Comparison of ENCODE assay signal across 8 mouse cellular contexts in the genomic region with DNA sequence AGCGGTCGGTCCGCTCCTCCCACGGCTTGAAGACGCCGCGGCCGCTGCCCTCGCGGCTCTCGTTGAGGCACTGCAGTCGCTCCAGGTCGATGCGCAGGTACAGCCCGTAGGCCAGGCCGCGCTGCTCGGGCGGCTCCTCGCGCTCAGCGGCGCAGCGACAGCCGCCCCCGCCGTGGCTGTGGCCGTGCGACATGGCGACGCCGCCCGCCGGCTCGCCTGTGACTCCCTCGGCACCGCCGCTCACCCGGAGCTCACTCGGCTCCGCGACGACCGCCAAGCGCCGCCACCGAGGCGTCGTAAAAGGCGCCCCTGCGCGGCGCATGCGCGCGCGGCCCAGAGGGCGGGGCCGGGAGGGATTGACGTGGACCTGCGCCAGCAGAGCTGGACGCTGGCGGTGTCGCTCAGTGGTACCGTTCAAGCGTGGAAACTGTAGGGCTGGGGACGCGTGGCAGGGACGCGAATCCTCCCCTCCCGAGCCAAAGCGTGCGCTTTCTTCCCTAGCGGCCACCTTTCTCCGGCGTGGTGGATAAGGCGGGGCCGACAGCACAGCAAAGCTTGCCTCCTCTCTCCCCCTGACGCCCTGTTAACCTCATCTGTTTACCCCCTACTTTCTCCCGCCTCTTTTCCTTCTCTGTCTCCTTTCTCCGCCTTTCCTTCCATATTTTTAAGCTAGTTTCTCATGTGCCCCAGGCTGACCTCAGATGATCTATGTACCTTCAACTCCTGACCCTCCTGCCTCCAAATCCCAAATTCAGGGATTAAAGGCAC. TPM values are rescaled to one million over a fixed set of nuclear protein-coding genes. Genes with fewer than 3 reads are reported as not detected.
A peak's percentile ranks its signal among the peaks of the same experiment; 100 is the strongest.
DNase-seq lines count a peak whose midpoint lies in the region; ATAC-seq and TF ChIP-seq lines count a peak whose summit lies in the region.

Gene Pithd1, minus strand, starts transcription at position 322 of the 768 bp plus-strand sequence.

- peak; percentile 77 to 83 for ATAC-seq in hematopoietic stem cell, adult 5-6 weeks (replicated peaks in 1 of 2; ENCODE audit: insufficient read depth in 1 of 2, low FRiP score in 2 of 2, low TSS enrichment in 1 of 2, low read depth in 1 of 2, poor library complexity in 2 of 2, severe bottlenecking in 2 of 2)
- peak; percentile 95 for ATAC-seq in lung, embryonic 16.5 days (ENCODE audit: low read depth)

- peak within 1 kb of the TSS; percentile 89 for H3K4me2 ChIP-seq in lung, embryonic 16.5 days (ENCODE audit: low read depth, low read length)

- peaks cover 15 to 37% of the 10 kb centered on the region in 2 experiments for H3K36me3 ChIP-seq in MEL (ENCODE audit: control insufficient read depth in 1 of 2, insufficient read depth in 2 of 2, low read length in 2 of 2)
- H3K36me3 ChIP-seq in lung, embryonic 16.5 days (ENCODE audit: control insufficient read depth, insufficient read depth, low read length), result peaks cover 7% of the 10 kb centered on the region

- TF ChIP-seq POLR2A in MEL (IDR thresholded peaks at IDR 0.05; ENCODE audit: control insufficient read depth in 1 of 2, insufficient read depth in 1 of 2, low read depth in 1 of 2, low read length in 2 of 2, poor library complexity in 1 of 2), result peak; percentile 96 to 98
- peak; percentile 98 for TF ChIP-seq POLR2A in cerebellum, adult 2 months (IDR thresholded peaks at IDR 0.05; ENCODE audit: borderline replicate concordance, insufficient read depth, low read length)

- peak within 1 kb of the TSS; percentile 96 for H3K9ac ChIP-seq in MEL (ENCODE audit: control insufficient read depth, low read depth, low read length, poor library complexity, severe bottlenecking)
- peak within 1 kb of the TSS; percentile 97 for H3K9ac ChIP-seq in lung, embryonic 16.5 days (ENCODE audit: low read length)

- H3K79me2 ChIP-seq in MEL (ENCODE audit: control insufficient read depth, insufficient read depth, low read length, poor library complexity), result peaks cover 23% of the 10 kb centered on the region

- no peak; a peak in 1 of 4 replicates for TF ChIP-seq EP300 in MEL (IDR thresholded peaks at IDR 0.05; ENCODE audit: low read depth in 1 of 2, low read length in 2 of 2)

- no peak for TF ChIP-seq RAD21 in MEL (IDR thresholded peaks at IDR 0.05; ENCODE audit: low read depth, low read length)

- DNase-seq in MEL (ENCODE audit: low read depth, low spot score), result peak; percentile 95
- DNase-seq in cerebellum, adult 2 months, result peak; percentile 93 to 95
- peak; percentile 96 for DNase-seq in forelimb bud, embryonic 11.5 days (ENCODE audit: low read depth, low spot score)
- peak; percentile 79 for DNase-seq in layer of hippocampus, adult 9-10 months (ENCODE audit: low spot score)
- DNase-seq in ovary, postnatal 10 days (ENCODE audit: low spot score), result peak; percentile 92
- DNase-seq in thymus, postnatal 10 days (ENCODE audit: low spot score in 2 of 2), result peak; percentile 86 to 91

- peak within 1 kb of the TSS; percentile 60 for H3K27ac ChIP-seq in MEL (ENCODE audit: control insufficient read depth, low read depth, low read length)
- H3K27ac ChIP-seq in cerebellum, adult 2 months (ENCODE audit: insufficient read depth, low read length), result peak within 1 kb of the TSS; percentile 74
- H3K27ac ChIP-seq in lung, embryonic 16.5 days (ENCODE audit: low read length), result peak within 1 kb of the TSS; percentile 82

- no peaks in the 10 kb centered on the region for H3K27me3 ChIP-seq in MEL (ENCODE audit: control insufficient read depth in 1 of 2, insufficient read depth in 2 of 2, low read length in 2 of 2)
- H3K27me3 ChIP-seq in cerebellum, adult 2 months (ENCODE audit: control insufficient read depth, insufficient read depth, low read length), result no peaks in the 10 kb centered on the region
- no peaks in the 10 kb centered on the region for H3K27me3 ChIP-seq in lung, embryonic 16.5 days (ENCODE audit: control insufficient read depth, insufficient read depth, low read depth, low read length)

- WGBS in cerebellum, adult 2 months, result under 1% methylated on average over 78 of the region's 81 CpGs
- under 1% methylated on average over 67 of the region's 81 CpGs for WGBS in lung, embryonic 16.5 days

- peak within 1 kb of the TSS; percentile 67 to 83 for H3K4me3 ChIP-seq in MEL (ENCODE audit: control insufficient read depth in 1 of 2, insufficient read depth in 1 of 2, low read depth in 2 of 2, low read length in 2 of 2)
- H3K4me3 ChIP-seq in cerebellum, adult 2 months (replicated peaks; ENCODE audit: insufficient read depth, low read depth, low read length), result peak within 1 kb of the TSS; percentile 62
- peak within 1 kb of the TSS; percentile 96 for H3K4me3 ChIP-seq in lung, embryonic 16.5 days (ENCODE audit: low read length)

- H3K9me3 ChIP-seq in MEL (replicated peaks; ENCODE audit: insufficient read depth, low read length), result no peaks in the 10 kb centered on the region
- no peaks in the 10 kb centered on the region for H3K9me3 ChIP-seq in lung, embryonic 16.5 days (ENCODE audit: control insufficient read depth, low read length)

- peak in 1 of 3 experiments; percentile 15; a peak in 1 of 6 replicates for TF ChIP-seq CTCF in MEL (IDR thresholded peaks at IDR 0.05 in 2 of 3, conservative IDR thresholded peaks at IDR 0.05 in 1 of 3; ENCODE audit: control insufficient read depth in 1 of 3, insufficient read depth in 1 of 3, low read depth in 2 of 3, low read length in 3 of 3, poor library complexity in 1 of 3, severe bottlenecking in 1 of 3)
- TF ChIP-seq CTCF in cerebellum, adult 2 months (IDR thresholded peaks at IDR 0.05; ENCODE audit: borderline replicate concordance, insufficient read depth, low read depth, low read length), result no peak

- H3K4me1 ChIP-seq in MEL (ENCODE audit: control insufficient read depth in 1 of 2, insufficient read depth in 2 of 2, low read length in 2 of 2), result peaks cover 6 to 33% of the 10 kb centered on the region in 2 experiments; a peak in 3 of 4 replicates
- peaks cover 3% of the 10 kb centered on the region for H3K4me1 ChIP-seq in cerebellum, adult 2 months (ENCODE audit: control insufficient read depth, insufficient read depth, low read length)
- peaks cover 9% of the 10 kb centered on the region for H3K4me1 ChIP-seq in lung, embryonic 16.5 days (replicated peaks; ENCODE audit: control insufficient read depth, insufficient read depth, low read length)

TF ChIP-seq in MEL, 35 proteins besides CTCF, POLR2A, EP300 and RAD21:
- TF ChIP-seq E2F4 (IDR thresholded peaks at IDR 0.05; ENCODE audit: borderline replicate concordance, low read depth, low read length), result 0 out of 2 replicates have a peak, but pooled peaks have one; percentile 46
- TF ChIP-seq MXI1 (IDR thresholded peaks at IDR 0.05; ENCODE audit: low read depth, low read length), result peak; percentile 71
- TF ChIP-seq POLR2AphosphoS5 (IDR thresholded peaks at IDR 0.05; ENCODE audit: borderline replicate concordance, low read depth, low read length), result no peak
- no peak for TF ChIP-seq ZNF384 (IDR thresholded peaks at IDR 0.05; ENCODE audit: low read depth, low read length)
- TF ChIP-seq UBTF (IDR thresholded peaks at IDR 0.05; ENCODE audit: borderline replicate concordance, insufficient read depth, low read depth, low read length), result no peak
- TF ChIP-seq SIN3A (IDR thresholded peaks at IDR 0.05; ENCODE audit: low read length), result peak; percentile 65
- TF ChIP-seq CHD2 (IDR thresholded peaks at IDR 0.05; ENCODE audit: low read length), result no peak
- no peak for TF ChIP-seq CHD1 (IDR thresholded peaks at IDR 0.05; ENCODE audit: low read depth, low read length)
- no peak; the same call in 1 of the 2 replicates for TF ChIP-seq KAT2A (conservative IDR thresholded peaks at IDR 0.05; ENCODE audit: low read depth, low read length)
- TF ChIP-seq HCFC1 (IDR thresholded peaks at IDR 0.05; ENCODE audit: low read depth, low read length), result peak; percentile 81
- 0 out of 2 replicates have a peak, but pooled peaks have one; percentile 20 for TF ChIP-seq MYC (IDR thresholded peaks at IDR 0.05; ENCODE audit: low read depth, low read length)
- TF ChIP-seq NELFE (IDR thresholded peaks at IDR 0.05; ENCODE audit: low read depth, low read length), result peak; percentile 97
- no peak for TF ChIP-seq ZKSCAN1 (IDR thresholded peaks at IDR 0.05; ENCODE audit: low read depth, low read length)
- peak; percentile 81 for TF ChIP-seq TBP (IDR thresholded peaks at IDR 0.05; ENCODE audit: low read depth, low read length)
- TF ChIP-seq ZMIZ1 (IDR thresholded peaks at IDR 0.05; ENCODE audit: low read depth, low read length), result peak; percentile 91
- no peak for TF ChIP-seq USF1 (IDR thresholded peaks at IDR 0.05; ENCODE audit: low read depth, low read length)
- no peak; the same call in 1 of the 2 replicates for TF ChIP-seq MAX (IDR thresholded peaks at IDR 0.05; ENCODE audit: low read length)
- TF ChIP-seq TCF12 (IDR thresholded peaks at IDR 0.05; ENCODE audit: low read depth, low read length), result peak; percentile 79
- TF ChIP-seq MEF2A (IDR thresholded peaks at IDR 0.05; ENCODE audit: extremely low read depth, insufficient replicate concordance, low read depth, low read length, poor library complexity, severe bottlenecking), result 0 out of 2 replicates have a peak, but pooled peaks have one; percentile 9
- TF ChIP-seq ZC3H11A (IDR thresholded peaks at IDR 0.05; ENCODE audit: low read depth, low read length), result no peak; the same call in 1 of the 2 replicates
- peak; percentile 81; the same call in 1 of the 2 replicates for TF ChIP-seq POLR2AphosphoS2 (IDR thresholded peaks at IDR 0.05; ENCODE audit: low read length)
- TF ChIP-seq MAZ (IDR thresholded peaks at IDR 0.05; ENCODE audit: low read depth, low read length), result no peak
- TF ChIP-seq NRF1 (IDR thresholded peaks at IDR 0.05; ENCODE audit: insufficient read depth, low read depth, low read length, poor library complexity, severe bottlenecking), result peak; percentile 97
- no peak for TF ChIP-seq USF2 (IDR thresholded peaks at IDR 0.05; ENCODE audit: borderline replicate concordance in 1 of 2, insufficient read depth in 1 of 2, low read depth in 1 of 2, low read length in 2 of 2)

RNA-seq across cellular contexts. Expression of gene Pithd1, which starts in this region (rescaled TPM):
- 75.5 and 77.7 TPM in 2 replicates for total RNA-seq in MEL (2012; rRNA removed)
- 10 to 100 TPM in 1 of 2 experiments, not detected in 1; 62.8 TPM for polyA plus RNA-seq in MEL (2012; ENCODE audit: insufficient read depth in 1 of 2, insufficient read length in 2 of 2, low read depth in 1 of 2, low replicate concordance in 2 of 2, missing spikeins in 1 of 2)
- polyA plus RNA-seq in cerebellum, adult 2 months (2012; rRNA removed), result 127 and 130 TPM in 2 replicates
- 24.1 and 63.2 TPM in 2 replicates for total RNA-seq in hematopoietic stem cell, adult 5-6 weeks (2017)
- 49.1 and 49.3 TPM in 2 replicates for polyA plus RNA-seq in lung, embryonic 16.5 days (2015; fragmentation: Nextera tagmentation; extraction: Ambion mirVana)

Comparison
In these comparisons a context has a peak if more than half of its experiments do, and no peak if none do; other contexts are left out.
1. Peak in every context shown above with its lines: DNase-seq, ATAC-seq, H3K4me3 ChIP-seq and H3K27ac ChIP-seq.